Mouse (Mus musculus) lung, adult 2 months (tissue): ENCODE data around the gene Erp29.

Experiments used
- CTCF ChIP-seq: fragments of 200-500 bp; IDR thresholded peaks from 2 replicates; pipeline ENCODE4 v1.5.1; 2011; ENCODE audit warnings: mild to moderate bottlenecking, low read length, control low read depth; ENCODE audit not compliant: insufficient read depth
- POLR2A ChIP-seq: fragments of 200-500 bp; IDR thresholded peaks from 2 replicates; pipeline ENCODE4 v1.6.1; 2011; ENCODE audit warnings: low read depth, mild to moderate bottlenecking, control low read depth, low read length, borderline replicate concordance; ENCODE audit errors: extremely low read depth

DNA sequence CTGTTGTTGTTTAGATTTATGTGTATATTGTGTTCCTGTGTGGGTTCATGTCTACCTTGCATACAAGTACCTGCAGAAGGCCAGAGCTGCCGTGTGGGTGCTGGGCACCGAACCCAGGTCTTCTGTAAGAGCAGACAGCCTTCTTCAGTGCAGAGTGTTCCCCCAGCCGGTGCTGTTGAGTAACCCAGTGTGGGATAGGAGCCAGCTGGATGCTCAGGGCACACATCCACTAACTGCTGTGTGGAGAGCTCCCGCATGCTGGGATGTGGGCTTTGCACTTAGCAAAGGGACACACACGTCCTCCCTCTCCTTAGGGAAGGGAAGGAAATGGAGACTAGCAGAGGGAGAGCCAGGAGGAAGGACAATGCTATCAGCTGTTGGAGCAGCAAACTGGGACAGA is 14.2 kb downstream of the Erp29 start:
- TF ChIP-seq POLR2A (no peak), CTCF (no peak)
